Mouse (Mus musculus): Measurements from ENCODE around the gene Olfr1366. TPM values are rescaled to one million over a fixed set of nuclear protein-coding genes. Genes with fewer than 3 reads are reported as not detected.
"Not testable (repeated sequence)": the region's sequence is repeated elsewhere in the genome, so short reads cannot be mapped to it uniquely, and the experiment has no call there.

Olfr1366 gene
- total RNA-seq (2021) = not detected

DNA sequence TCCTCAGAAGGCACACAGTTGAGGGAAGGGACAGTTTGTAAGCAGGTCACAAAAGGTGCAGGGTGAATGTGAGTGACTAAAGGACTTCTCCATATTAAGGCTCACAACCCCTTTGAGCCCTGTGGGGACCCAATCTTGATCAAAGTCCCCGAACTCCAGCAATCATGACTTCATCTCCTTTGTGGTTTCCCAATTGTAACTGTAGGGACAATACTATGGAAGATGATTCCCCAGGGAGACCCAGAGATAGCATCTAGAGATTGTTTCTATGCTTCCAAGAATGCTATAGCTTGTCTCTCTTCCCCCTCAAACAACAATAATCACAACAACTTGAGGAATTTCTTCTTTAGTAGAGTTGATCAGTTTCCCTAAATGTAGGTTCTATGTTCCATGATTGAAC, at the start of gene Olfr1366:
TSS of gene Olfr1366 (minus strand) at position 101 of the 400 bp plus-strand sequence.
- no peak for DNase-seq
- intact Hi-C loops (cut with DNase I) = no loop called here

GRCm38 (mm10) chr13:21591618-21592017, 49.0 kb upstream of the Olfr1366 start:
- intact Hi-C loops (cut with DNase I) = no loop called here
- DNase-seq = no peak

DNA sequence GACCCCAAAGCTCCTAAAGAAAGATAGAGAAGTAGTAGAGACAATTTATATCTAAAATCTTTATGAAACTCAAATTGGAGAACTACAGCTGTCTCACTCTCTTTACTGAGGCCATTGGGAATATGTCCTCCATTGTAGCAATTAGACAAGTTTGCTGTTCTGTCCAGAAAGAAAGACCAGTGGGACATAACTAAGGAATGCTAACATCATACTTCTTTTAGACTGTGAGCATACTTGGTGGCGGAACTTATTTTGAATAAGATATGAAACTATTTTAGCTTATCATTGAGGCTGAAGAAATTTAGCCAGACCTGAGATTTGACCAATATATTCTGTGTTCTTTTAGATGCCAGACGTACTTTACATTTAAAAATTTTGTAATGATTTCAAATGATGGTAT, 39.1 kb upstream of the Olfr1366 start, which contains the start of gene Olfr1364:
TSS of gene Olfr1364 (minus strand) at position 101 of the 400 bp plus-strand sequence.
- intact Hi-C loops (cut with DNase I) = no loop called here

DNA sequence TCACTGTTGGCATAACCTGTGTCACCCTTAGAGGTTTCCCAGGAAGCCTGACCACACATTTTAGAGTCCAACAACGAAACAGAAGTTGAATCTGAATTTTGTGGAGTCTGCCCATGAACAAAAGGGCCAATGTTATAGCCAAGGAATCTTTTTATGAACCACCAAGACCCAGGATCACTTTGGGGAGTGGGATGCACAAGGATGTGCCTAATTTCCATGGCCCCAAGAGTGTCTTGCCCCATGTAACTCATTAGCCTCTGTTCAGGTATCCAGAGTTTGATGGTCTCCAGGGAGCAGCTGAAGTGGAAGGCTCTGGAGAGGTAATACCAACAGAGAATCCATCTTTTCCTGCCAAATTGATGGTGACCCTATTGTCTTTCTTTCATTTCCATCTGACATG, 17.2 kb upstream of the Olfr1366 start, which contains the start of gene Olfr1535:
TSS of gene Olfr1535 (minus strand) at position 101 of the 400 bp plus-strand sequence.
- DNase-seq = no peak
- intact Hi-C loops (cut with DNase I) = no loop called here

More for the DNA sequence above, 39.1 kb upstream of the Olfr1366 start, which contains the start of gene Olfr1364:
- DNase-seq = no peak

DNA sequence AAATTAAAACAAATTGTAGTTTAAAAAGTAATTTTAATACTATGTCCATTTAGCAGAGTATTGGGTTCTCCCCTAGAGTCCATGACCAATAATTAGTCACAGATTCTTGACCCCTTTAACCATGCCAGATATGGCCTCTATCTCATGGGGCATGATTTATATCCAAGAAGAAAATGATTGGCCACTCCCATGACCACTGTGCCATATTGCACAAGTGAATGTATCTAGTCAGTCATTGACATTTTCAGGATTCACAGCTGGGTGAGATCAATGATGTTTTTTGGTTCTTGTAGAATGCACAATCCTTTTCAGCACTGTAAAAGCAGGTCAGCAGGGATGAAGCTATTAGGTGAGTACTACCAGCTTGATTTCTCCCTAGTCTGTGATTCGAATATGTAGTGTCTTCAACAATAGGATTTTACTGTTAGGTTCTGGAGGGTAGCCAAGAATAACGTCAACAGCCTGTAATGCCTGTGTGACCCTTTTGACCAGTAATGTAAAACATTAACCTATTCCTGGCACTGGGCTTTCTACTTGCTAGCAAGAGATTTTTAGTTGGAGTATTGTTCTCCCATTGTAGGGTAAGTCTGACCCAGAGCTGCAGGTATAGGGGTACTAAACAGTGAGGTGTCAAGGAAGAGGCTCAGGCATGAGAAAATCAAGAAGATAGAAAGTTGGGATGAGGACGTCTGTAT, 8.0 kb upstream of the Olfr1366 start:
- intact Hi-C loops (cut with DNase I) = no loop called here

DNA sequence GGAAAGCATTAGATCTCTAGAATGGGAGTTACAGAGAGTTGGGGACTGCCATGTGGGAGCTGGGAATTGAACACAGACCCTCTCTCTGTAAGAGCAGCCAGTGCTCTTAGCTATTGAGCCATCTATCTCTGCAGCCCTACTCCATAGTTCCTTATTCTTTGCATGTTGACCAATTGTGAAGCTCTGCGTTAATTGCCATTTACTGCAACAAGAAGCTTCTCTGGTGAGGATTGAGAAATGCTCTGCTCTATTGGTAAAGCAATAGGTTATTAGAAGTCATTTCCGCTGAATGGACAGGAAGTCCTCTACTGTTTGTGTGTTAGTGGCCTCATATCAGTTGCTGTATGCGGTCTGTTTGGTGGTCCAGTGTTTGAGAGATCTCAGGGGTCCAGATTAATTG, 6.9 kb upstream of the Olfr1366 start:
- no peak for DNase-seq
- intact Hi-C loops (cut with DNase I) = no loop called here

More for the DNA sequence above, 8.0 kb upstream of the Olfr1366 start:
- no peak for DNase-seq

- intact Hi-C loops (cut with DNase I) = no loop called here
- peak; percentile 86 for DNase-seq
These were observed 11.8 kb downstream of the Olfr1366 start, which contains the start of gene Zkscan8 for GRCm38 (mm10) chr13:21530781-21531201. Gene Zkscan8, minus strand, starts transcription at chr13:21531120.

DNA sequence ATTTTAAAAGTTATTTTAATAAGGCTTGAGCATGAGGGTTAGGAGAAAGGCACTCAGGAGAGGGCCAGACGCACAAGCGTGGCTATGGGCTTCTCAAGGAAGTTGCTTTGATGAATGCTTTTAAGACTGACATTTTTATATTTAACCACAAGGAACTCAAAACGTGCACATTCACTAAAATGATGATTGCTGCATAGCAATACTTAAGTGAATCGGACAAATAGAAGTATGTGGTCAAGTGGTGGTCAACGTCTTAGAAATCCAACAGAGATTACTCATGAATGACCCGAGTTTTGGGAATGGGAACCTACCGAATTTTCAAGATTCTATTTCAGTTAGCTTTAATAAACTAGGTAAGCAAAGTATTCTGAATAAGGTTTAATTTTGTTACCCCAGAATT, 12.5 kb downstream of the Olfr1366 start:
- intact Hi-C loops (cut with DNase I) = no loop called here

GRCm38 (mm10) chr13:21506221-21506649, 36.4 kb downstream of the Olfr1366 start:
- peak; percentile 83 for DNase-seq
- intact Hi-C loops (cut with DNase I) = no loop called here

More for the DNA sequence above, 12.5 kb downstream of the Olfr1366 start:
- DNase-seq = no peak

GRCm38 (mm10) chr13:21502296-21502695, 40.3 kb downstream of the Olfr1366 start:
- intact Hi-C loops (cut with DNase I) = no loop called here
- DNase-seq = no peak

DNA sequence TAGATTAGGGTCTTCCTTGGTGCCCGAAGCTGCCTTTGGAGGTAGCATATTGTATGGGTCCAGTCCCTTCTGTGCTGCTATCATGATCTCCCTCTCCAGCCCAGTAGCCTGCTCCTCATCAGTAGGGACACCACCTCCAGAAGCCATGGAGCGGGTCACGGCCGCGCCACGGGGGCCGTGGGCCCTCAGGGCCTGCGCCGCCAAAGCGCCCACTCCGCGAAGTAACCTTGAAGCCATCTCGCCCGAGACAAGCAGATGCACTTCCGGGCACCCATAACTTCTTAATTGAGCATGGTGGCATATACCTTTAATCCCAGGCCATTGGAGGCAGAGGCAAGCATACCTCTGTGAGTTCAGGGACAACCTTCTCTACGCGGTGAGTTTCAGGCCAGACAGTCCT, 41.4 kb downstream of the Olfr1366 start, which contains the start of gene Gm11273:
TSS of gene Gm11273 (minus strand) at position 237 of the 400 bp plus-strand sequence.
- intact Hi-C loops (cut with DNase I); DNase-seq: not testable (repeated sequence)

DNA sequence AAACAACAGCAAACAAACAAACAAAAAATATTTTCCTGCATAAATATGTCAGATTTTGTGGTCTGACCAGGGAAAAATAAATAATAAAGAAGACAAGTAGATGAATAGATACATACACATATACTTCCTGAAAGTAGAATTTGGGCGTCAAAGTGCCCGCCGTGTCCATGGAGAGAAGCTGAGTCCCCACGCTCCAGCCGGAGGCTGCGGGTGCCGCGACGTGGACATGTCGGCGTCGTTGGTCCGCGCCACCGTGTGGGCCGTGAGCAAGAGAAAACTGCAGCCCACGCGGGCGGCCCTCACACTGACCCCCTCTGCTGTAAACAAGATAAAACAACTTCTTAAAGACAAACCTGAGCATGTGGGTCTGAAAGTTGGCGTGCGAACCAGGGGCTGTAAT, 47.5 kb downstream of the Olfr1366 start, which contains the start of gene AK157302:
TSS of gene AK157302 (plus strand) at position 144 of the 400 bp plus-strand sequence.
- intact Hi-C loops (cut with DNase I) = no loop called here
- peak; percentile 10 for DNase-seq

- intact Hi-C loops (cut with DNase I) = no loop called here
- no peak for DNase-seq
These were observed 49.8 kb downstream of the Olfr1366 start for GRCm38 (mm10) chr13:21492847-21493246.

DNA sequence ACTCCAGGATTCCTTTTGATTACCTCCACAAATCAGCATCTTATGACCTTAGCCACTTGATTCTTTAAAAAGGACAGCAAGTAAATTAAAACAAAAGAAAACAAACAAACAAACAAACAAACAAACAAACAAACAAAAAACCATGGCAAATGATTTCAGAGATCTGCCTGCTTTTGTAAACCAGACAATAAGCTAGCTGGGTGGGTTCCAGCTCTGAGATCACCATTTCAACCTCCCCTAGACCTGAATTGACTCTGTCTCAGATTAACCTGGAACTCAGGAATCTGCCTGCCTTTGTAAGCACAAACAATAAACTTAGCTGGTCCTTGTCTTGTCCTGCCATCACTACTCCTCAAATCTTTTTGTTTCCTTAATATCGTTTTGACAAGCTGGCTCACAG, 55.7 kb downstream of the Olfr1366 start:
- DNase-seq = no peak
- intact Hi-C loops (cut with DNase I) = no loop called here

Other genes starting within 250 kb of the Olfr1366 start
- not detected for gene Gpx6, start 230.7 kb downstream of the Olfr1366 start, total RNA-seq (2021)
- not detected for gene Olfr1367, start 195.9 kb downstream of the Olfr1366 start, total RNA-seq (2021)
- 10 to 100 TPM; 11.0 to 11.3 TPM for gene Zscan12, start 180.0 kb downstream of the Olfr1366 start, total RNA-seq (2021)
- gene Zkscan3, start 140.1 kb downstream of the Olfr1366 start, total RNA-seq (2021) = 10 to 100 TPM; 49.4 to 56.1 TPM
- gene Pgbd1, start 101.8 kb downstream of the Olfr1366 start, total RNA-seq (2021) = 1 to 10 TPM; 1.3 to 2.2 TPM
- 10 to 100 TPM; 27.0 to 28.7 TPM for gene Zscan26, start 89.1 kb downstream of the Olfr1366 start, total RNA-seq (2021)
- gene Nkapl, start 74.3 kb downstream of the Olfr1366 start, total RNA-seq (2021) = 1 to 10 TPM in 1 of 2 experiments, under 1 TPM in 1; 0.97 to 1.5 TPM
- 1 to 10 TPM; 7.8 to 8.8 TPM for gene Zkscan4, start 63.9 kb downstream of the Olfr1366 start, total RNA-seq (2021)
- gene Gm10065, start 63.4 kb downstream of the Olfr1366 start, total RNA-seq (2021) = not detected
- 10 to 100 TPM; 11.3 to 14.5 TPM for gene AK157302, start 47.6 kb downstream of the Olfr1366 start, total RNA-seq (2021)
- 10 to 100 TPM; 36.2 to 49.5 TPM for gene Gm11273, start 41.4 kb downstream of the Olfr1366 start, total RNA-seq (2021)
- 10 to 100 TPM; 13.7 to 13.9 TPM for gene Zkscan8, start 11.7 kb downstream of the Olfr1366 start, total RNA-seq (2021)
- gene Olfr1535, start 17.1 kb upstream of the Olfr1366 start, total RNA-seq (2021) = not detected
- gene Olfr1364, start 39.0 kb upstream of the Olfr1366 start, total RNA-seq (2021) = not detected
- not detected for gene Olfr1362, start 71.2 kb upstream of the Olfr1366 start, total RNA-seq (2021)
- not detected for gene Olfr11, start 99.7 kb upstream of the Olfr1366 start, total RNA-seq (2021)
- not detected for gene Olfr1361, start 120.6 kb upstream of the Olfr1366 start, total RNA-seq (2021)
- gene Olfr1360, start 134.6 kb upstream of the Olfr1366 start, total RNA-seq (2021) = not detected
- not detected for gene Olfr1359, start 155.3 kb upstream of the Olfr1366 start, total RNA-seq (2021)
- gene Hist1h2bl, start 173.3 kb upstream of the Olfr1366 start, total RNA-seq (2021) = 100 to 1,000 TPM; 112 to 115 TPM
- 100 to 1,000 TPM; 129 to 178 TPM for gene Hist1h2ai, start 173.6 kb upstream of the Olfr1366 start, total RNA-seq (2021)
- gene Hist1h3h, start 174.9 kb upstream of the Olfr1366 start, total RNA-seq (2021) = 100 to 1,000 TPM; 159 to 180 TPM
- gene Hist1h2bm, start 179.2 kb upstream of the Olfr1366 start, total RNA-seq (2021) = 10 to 100 TPM; 34.8 to 37.4 TPM
- 10 to 100 TPM; 35.9 to 46.7 TPM for gene Hist1h4j, start 192.3 kb upstream of the Olfr1366 start, total RNA-seq (2021)
- gene Hist1h4k, start 207.7 kb upstream of the Olfr1366 start, total RNA-seq (2021) = 100 to 1,000 TPM; 525 to 563 TPM
- gene Hist1h2ak, start 211.0 kb upstream of the Olfr1366 start, total RNA-seq (2021) = 10 to 100 TPM; 59.3 to 67.5 TPM
- gene Hist1h2bn, start 211.3 kb upstream of the Olfr1366 start, total RNA-seq (2021) = 10 to 100 TPM; 57.6 to 68.8 TPM
- gene Hist1h1b, start 237.8 kb upstream of the Olfr1366 start, total RNA-seq (2021) = 10 to 100 TPM; 55.3 to 56.6 TPM
- gene Hist1h3i, start 240.6 kb upstream of the Olfr1366 start, total RNA-seq (2021) = 100 to 1,000 TPM; 145 to 150 TPM
- 10 to 100 TPM; 13.0 to 15.8 TPM for gene Hist1h2an, start 244.4 kb upstream of the Olfr1366 start, total RNA-seq (2021)
- gene Hist1h2bp, start 244.7 kb upstream of the Olfr1366 start, total RNA-seq (2021) = 10 to 100 TPM; 41.6 to 49.7 TPM